Mouse (Mus musculus) forebrain, embryonic 11.5 days (tissue): ENCODE results near the gene Medag. TPM values are rescaled to one million over a fixed set of nuclear protein-coding genes. Genes with fewer than 3 reads are reported as not detected.

Source experiments
- ATAC-seq: fragments of 200-750 bp; cut with Nextera tagmentation; replicated peaks from 2 replicates; pipeline ENCODE4 v1.8.0; 2017; ENCODE audit warnings: moderate TSS enrichment; ENCODE audit not compliant: low FRiP score
- DNase-seq: peaks from one replicate; pipeline ENCODE4 v3.0.0-alpha.2; 2017; ENCODE audit warnings: low spot score
- H3K27ac ChIP-seq: fragments of 300-500 bp; sonication (generic); 2 replicates; pipeline ENCODE4 v1.5.1; 2014; ENCODE audit warnings: low read depth, low read length
- H3K27me3 ChIP-seq: fragments of 300-500 bp; sonication (generic); 2 replicates; pipeline ENCODE4 v1.6.1; 2014; ENCODE audit warnings: mild to moderate bottlenecking, low read length, mixed read lengths; ENCODE audit not compliant: control insufficient read depth, insufficient read depth
- H3K36me3 ChIP-seq: fragments of 300-500 bp; sonication (generic); 2 replicates; pipeline ENCODE4 v1.6.1; 2014; ENCODE audit warnings: mild to moderate bottlenecking, low read length, moderate library complexity, mixed read lengths; ENCODE audit not compliant: control insufficient read depth, insufficient read depth
- H3K4me1 ChIP-seq: fragments of 300-500 bp; sonication (generic); replicated peaks from 2 replicates; pipeline ENCODE4 v1.6.1; 2014; ENCODE audit warnings: low read length, mixed read lengths; ENCODE audit not compliant: control insufficient read depth, insufficient read depth
- H3K4me2 ChIP-seq: fragments of 300-500 bp; sonication (generic); 2 replicates; pipeline ENCODE4 v1.6.1; 2014; ENCODE audit warnings: low read depth, mild to moderate bottlenecking, low read length, moderate library complexity, mixed read lengths; ENCODE audit not compliant: severe bottlenecking
- H3K4me3 ChIP-seq: fragments of 300-500 bp; sonication (generic); 2 replicates; pipeline ENCODE4 v1.5.1; 2014; ENCODE audit warnings: low read depth, low read length
- H3K9ac ChIP-seq: fragments of 300-500 bp; sonication (generic); 2 replicates; pipeline ENCODE4 v1.6.1; 2014; ENCODE audit warnings: low read length
- H3K9me3 ChIP-seq: fragments of 300-500 bp; sonication (generic); 2 replicates; pipeline ENCODE4 v1.6.1; 2016; ENCODE audit warnings: low read length, mixed read lengths; ENCODE audit not compliant: control insufficient read depth
- WGBS: fragments of 180-500 bp; shearing (Covaris S2); extraction: QIAGEN DNeasy Blood & Tissue Kit; methylation state at CpG from one replicate; pipeline ENCODE4 v1.1.7; 2014; 5-methylcytosine and 5-hydroxymethylcytosine counted together
- polyA plus RNA-seq: library from polyadenylated mRNA; unstranded; fragments of >200 nt; fragmentation: Nextera tagmentation; extraction: Ambion mirVana; gene quantifications from 2 replicates; pipeline ENCODE4 v1.2.1, GENCODE M21; 2014

The Medag gene
- polyA plus RNA-seq, 1 experiment from 2014 or later, result 1.0 TPM

DNA sequence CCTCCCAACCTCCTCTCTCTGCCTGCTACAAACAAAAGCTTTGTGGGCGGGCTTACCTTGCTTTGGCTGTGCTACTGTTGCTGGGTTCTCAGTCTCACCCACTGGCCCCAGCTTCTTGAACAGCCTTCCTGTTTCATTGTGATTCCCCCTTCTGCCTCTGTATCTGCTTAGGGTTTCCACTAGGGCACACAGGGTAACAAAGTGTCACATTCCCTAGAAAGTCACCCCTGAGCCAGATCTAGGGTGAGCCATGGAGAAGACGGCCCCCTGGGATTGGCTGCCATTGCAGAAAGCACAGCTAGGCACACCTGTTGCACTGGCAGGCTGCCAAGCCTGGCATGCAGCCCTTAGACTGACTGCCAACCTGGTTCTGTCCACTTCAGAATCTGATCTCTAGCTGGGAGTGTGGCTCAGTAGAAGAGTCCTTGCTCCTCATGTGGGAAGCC, 17.3 kb downstream of the Medag start:
- H3K4me2 ChIP-seq, result no peak overlapping the region; the same call in 1 of the 2 replicates
- WGBS, result 42% methylated on average over 2 of the region's 2 CpGs
- H3K4me1 ChIP-seq, result peaks cover 12% of the 10 kb centered on the region
- H3K27ac ChIP-seq, result peak overlapping the region; percentile 75
- ATAC-seq (peak; percentile 56), DNase-seq (peak; percentile 65)
- no peaks in the 10 kb centered on the region for H3K27me3 ChIP-seq
- H3K36me3 ChIP-seq, result no peaks in the 10 kb centered on the region
- peak overlapping the region; percentile 33 for H3K9ac ChIP-seq
- H3K4me3 ChIP-seq, result no peak overlapping the region
- no peaks in the 10 kb centered on the region for H3K9me3 ChIP-seq

DNA sequence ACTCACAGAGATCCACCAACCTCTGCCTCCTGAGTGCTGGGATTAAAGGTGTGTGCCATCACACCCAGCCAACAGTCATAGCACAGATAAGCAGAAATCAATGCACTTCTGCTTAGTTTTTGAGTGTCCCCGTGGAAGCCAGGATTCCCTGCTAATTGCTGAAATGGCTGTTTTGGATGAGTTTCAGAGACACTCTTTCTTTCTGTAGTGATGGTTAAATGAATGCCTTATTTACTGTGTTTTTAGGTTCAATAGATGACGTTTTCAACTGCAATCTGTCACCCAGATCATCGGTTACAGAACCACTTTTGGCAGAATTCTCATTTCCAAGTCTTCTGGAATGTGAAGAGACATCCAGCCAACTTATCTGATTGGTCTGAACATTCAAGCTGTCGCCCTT, 18.0 kb downstream of the Medag start:
- DNase-seq (no peak), ATAC-seq (no peak)
- 83% methylated on average over 4 of the region's 4 CpGs for WGBS
- H3K9me3 ChIP-seq, result no peaks in the 10 kb centered on the region
- no peak overlapping the region for H3K4me2 ChIP-seq
- no peaks in the 10 kb centered on the region for H3K36me3 ChIP-seq
- H3K4me1 ChIP-seq, result peaks cover 12% of the 10 kb centered on the region
- no peaks in the 10 kb centered on the region for H3K27me3 ChIP-seq
- H3K9ac ChIP-seq, result no peak overlapping the region
- H3K27ac ChIP-seq, result no peak overlapping the region
- H3K4me3 ChIP-seq, result no peak overlapping the region

DNA sequence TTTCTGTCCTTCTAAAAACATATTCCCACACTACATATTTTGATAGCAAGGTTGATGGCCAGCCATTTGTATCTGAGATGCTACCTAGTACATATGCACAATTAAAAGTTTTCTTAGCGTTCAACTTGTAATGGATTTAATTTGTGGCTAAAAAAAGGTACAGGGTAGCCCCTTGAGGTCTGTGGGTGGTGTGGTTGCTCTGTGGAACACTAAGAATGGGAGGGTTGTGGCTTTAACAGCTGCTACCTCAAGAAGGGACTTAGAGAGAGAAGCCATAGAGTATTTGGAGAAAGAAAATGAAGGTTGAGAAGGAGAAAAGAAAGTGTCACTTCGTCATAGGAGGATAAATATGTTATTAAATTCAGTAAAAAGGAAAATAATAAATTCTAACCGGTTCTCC, 19.4 kb downstream of the Medag start:
- no peak overlapping the region for H3K4me2 ChIP-seq
- no peaks in the 10 kb centered on the region for H3K27me3 ChIP-seq
- ATAC-seq (no peak), DNase-seq (no peak)
- no peak overlapping the region for H3K27ac ChIP-seq
- WGBS, result 92% methylated on average over 3 of the region's 3 CpGs
- H3K9ac ChIP-seq, result no peak overlapping the region
- no peaks in the 10 kb centered on the region for H3K36me3 ChIP-seq
- H3K4me3 ChIP-seq, result no peak overlapping the region
- peaks cover 12% of the 10 kb centered on the region for H3K4me1 ChIP-seq
- no peaks in the 10 kb centered on the region for H3K9me3 ChIP-seq

DNA sequence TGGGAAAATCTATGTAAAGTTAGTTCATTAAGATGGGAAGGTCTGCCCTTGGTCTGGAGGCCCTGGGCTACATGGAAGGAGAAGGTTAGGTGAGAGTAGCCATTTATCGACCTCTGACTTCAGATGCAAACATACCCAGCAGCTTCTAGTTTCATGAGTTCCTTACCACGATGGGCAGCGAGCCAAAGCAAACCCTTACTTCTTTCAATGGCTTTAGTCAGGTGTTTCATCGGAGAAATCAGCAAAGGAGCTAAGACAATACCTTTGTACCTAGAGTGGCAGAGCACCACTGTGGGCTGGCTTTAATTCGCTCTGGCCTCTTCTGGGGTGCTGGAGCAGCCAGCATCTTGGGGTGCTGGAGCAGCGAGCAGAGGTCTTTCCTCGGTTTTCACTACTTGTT, 22.1 kb downstream of the Medag start:
- Histone ChIP-seq H3K4me3 (no peak overlapping the region), H3K27me3 (no peaks in the 10 kb centered on the region), H3K4me1 (peaks cover 6% of the 10 kb centered on the region), H3K4me2 (no peak overlapping the region), H3K9ac (no peak overlapping the region), H3K9me3 (no peaks in the 10 kb centered on the region), H3K36me3 (no peaks in the 10 kb centered on the region), H3K27ac (no peak overlapping the region)
- no peak for DNase-seq
- ATAC-seq, result no peak
- 73% methylated on average over 7 of the region's 7 CpGs for WGBS

DNA sequence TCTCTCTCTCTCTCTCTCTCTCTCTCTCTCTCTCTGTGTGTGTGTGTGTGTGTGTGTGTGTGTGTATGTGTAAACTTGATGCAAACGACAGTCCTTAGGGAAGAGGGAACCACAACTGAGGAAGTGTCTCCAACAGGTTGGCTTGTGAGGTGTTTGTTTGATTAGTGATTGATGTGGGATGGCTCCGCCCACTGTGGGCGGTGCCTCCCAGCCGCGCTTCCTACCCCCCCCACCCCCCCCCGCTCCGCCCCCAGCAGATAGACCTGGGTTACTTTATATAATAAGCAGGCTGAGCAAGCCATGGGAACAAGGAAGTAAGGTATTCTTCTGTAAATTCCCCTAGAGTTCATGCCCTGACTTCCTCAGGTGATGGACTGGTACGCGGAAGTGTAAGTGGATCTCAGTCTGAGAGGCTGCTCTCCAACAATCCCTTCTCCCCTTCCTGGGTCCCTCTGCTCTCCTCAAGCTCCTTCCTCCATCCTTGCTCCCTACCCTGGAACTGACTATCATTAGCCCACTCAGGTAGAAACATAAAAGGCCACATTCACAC, 22.7 kb downstream of the Medag start:
- no peak for DNase-seq
- Histone ChIP-seq H3K27ac (no peak overlapping the region), H3K9me3 (no peaks in the 10 kb centered on the region), H3K36me3 (no peaks in the 10 kb centered on the region), H3K4me2 (no peak overlapping the region), H3K4me1 (peaks cover under 1% of the 10 kb centered on the region; the same call in 1 of the 2 replicates), H3K9ac (no peak overlapping the region), H3K27me3 (no peaks in the 10 kb centered on the region), H3K4me3 (no peak overlapping the region)
- WGBS, result 27% methylated on average over 9 of the region's 9 CpGs
- ATAC-seq, result no peak

DNA sequence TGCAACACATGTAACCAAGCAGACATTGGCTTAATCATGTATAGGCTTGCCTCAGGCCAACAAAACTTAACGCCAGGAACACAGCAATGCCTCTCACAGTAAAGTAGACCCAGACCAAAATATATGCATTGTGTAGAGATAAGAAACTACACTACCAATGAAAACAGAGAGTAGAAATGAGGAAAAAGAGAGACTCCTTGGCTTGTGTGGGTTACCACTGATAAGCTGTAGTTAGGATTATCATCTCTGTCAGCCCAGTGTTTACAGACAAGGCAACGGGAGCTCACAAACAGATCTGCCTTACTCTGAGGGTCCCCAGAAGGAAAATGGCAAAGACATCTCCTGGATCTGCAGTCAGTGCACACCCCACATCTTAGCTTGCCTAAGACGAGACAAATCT, 25.0 kb downstream of the Medag start:
- Histone ChIP-seq H3K36me3 (no peaks in the 10 kb centered on the region), H3K27ac (no peak overlapping the region), H3K4me3 (no peak overlapping the region), H3K9ac (no peak overlapping the region), H3K4me1 (peaks cover 12% of the 10 kb centered on the region), H3K27me3 (no peaks in the 10 kb centered on the region), H3K4me2 (no peak overlapping the region), H3K9me3 (no peaks in the 10 kb centered on the region)
- ATAC-seq (no peak), DNase-seq (no peak)
- WGBS, result 89% methylated on average over 3 of the region's 3 CpGs

DNA sequence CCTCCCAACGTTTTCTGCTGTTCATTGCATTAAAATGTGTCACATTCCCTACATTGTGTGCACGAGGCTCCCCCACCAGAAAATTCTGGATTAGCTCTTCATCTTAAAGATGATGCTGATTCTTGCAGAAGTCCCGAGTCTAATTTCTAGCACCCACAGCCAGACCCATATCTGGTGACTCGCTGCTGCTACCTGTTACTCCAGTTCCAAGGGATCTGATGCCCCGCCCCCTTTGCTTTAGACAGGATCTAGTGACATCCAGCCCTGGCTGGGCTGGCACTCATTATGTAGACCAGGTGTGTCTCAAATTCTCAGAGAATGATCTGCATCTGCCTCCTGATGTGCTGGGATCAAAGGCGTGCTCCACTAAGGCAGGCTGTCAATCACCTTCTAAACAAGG, 25.6 kb downstream of the Medag start:
- no peak for DNase-seq
- ATAC-seq, result no peak
- peaks cover 16% of the 10 kb centered on the region for H3K4me1 ChIP-seq

DNA sequence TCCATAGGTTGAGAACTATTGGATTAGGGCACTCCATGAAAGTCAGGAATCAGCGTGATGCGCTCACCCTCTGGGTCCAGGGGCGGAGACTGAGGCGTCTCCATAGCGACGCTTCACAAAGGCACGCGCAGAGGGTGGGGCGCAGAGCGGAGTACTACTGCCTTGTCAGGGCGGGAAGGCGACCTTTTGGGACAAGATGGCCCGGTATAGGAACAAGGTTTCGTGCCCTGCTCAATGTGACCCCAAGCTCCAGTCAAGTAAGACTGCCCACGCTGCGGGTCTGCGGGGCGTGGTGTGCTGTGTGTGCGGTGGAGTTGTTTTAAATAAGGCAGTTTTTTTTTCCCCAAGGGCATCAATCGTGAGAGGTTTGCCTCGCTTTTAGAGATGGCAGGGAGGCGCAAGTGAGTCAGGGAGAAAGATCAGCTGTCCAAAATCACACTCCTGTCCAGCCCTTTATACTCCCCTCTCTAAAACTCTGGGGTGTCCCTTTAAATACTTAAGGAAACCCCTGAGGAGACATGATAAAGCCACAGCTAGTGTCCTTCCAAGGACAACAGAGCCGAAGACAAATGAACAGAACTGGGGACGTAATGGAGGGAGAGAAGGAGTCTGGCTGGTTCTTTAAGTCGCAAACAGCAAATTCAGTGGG, 28.1 kb downstream of the Medag start, which contains the start of gene Tex26:
Gene Tex26, plus strand, starts transcription at position 130 of the 649 bp plus-strand sequence.
- Histone ChIP-seq H3K36me3 (no peaks in the 10 kb centered on the region), H3K27me3 (no peaks in the 10 kb centered on the region), H3K27ac (peak within 1 kb of the TSS; percentile 96), H3K4me3 (peak within 1 kb of the TSS; percentile 32), H3K9me3 (no peaks in the 10 kb centered on the region), H3K9ac (peak within 1 kb of the TSS; percentile 67), H3K4me2 (peak within 1 kb of the TSS; percentile 79), H3K4me1 (peaks cover 16% of the 10 kb centered on the region)
- DNase-seq (peak; percentile 94), ATAC-seq (peak; percentile 91)
- under 1% methylated on average over 25 of the region's 25 CpGs for WGBS

More for the DNA sequence above, 25.6 kb downstream of the Medag start:
- Histone ChIP-seq H3K9ac (no peak overlapping the region), H3K4me3 (no peak overlapping the region), H3K36me3 (no peaks in the 10 kb centered on the region), H3K27ac (no peak overlapping the region), H3K9me3 (no peaks in the 10 kb centered on the region), H3K4me2 (no peak overlapping the region), H3K27me3 (no peaks in the 10 kb centered on the region)
- WGBS, result 79% methylated on average over 6 of the region's 6 CpGs

DNA sequence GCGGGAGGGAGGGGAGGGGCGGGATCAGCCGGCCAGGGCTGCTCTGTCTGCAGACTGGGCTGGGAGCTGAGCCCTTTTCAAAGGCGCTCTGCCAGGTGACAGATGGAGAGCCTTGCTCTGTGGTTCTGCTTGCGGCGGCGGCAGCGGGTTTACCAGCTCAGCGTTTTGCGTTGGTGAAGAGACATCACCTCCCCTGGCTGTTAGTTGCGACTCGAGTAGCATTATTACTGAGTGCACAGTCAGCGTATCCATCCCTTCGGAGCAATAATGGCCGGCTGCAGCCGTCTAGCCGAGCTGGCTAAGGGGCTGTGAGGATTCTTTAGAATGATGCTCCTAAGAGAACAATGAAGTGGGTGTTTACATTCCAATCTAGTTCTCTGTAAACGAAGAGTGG, 28.6 kb downstream of the Medag start:
- peak overlapping the region; percentile 32 for H3K4me3 ChIP-seq
- ATAC-seq, result peak; percentile 79
- peaks cover 18% of the 10 kb centered on the region for H3K4me1 ChIP-seq
- H3K4me2 ChIP-seq, result peak overlapping the region; percentile 79
- peak overlapping the region; percentile 67 for H3K9ac ChIP-seq
- no peaks in the 10 kb centered on the region for H3K27me3 ChIP-seq
- no peaks in the 10 kb centered on the region for H3K9me3 ChIP-seq
- H3K27ac ChIP-seq, result peak overlapping the region; percentile 96
- WGBS, result under 1% methylated on average over 18 of the region's 18 CpGs
- no peaks in the 10 kb centered on the region for H3K36me3 ChIP-seq
- DNase-seq, result peak; percentile 84
